Mouse (Mus musculus) gastrocnemius, adult 2 months (tissue): ENCODE measurements around the gene Ap2a2. TPM values are rescaled to one million over a fixed set of nuclear protein-coding genes. Genes with fewer than 3 reads are reported as not detected.
A peak's percentile ranks its signal among the peaks of the same experiment; 100 is the strongest.
"Not testable (repeated sequence)": the region's sequence is repeated elsewhere in the genome, so short reads cannot be mapped to it uniquely, and the experiment has no call there.

Experiments used
- DNase-seq: peaks from one replicate; pipeline ENCODE4 v3.0.0; 2022
- H3K27ac ChIP-seq: fragments of 200-600 bp; 2 replicates; pipeline ENCODE4 v1.8.1; 2022; ENCODE audit warnings: mild to moderate bottlenecking
- H3K4me3 ChIP-seq: fragments of 200-600 bp; 2 replicates; pipeline ENCODE4 v1.8.1; 2022; ENCODE audit warnings: mild to moderate bottlenecking, moderate library complexity
- CTCF ChIP-seq: fragments of 200-600 bp; IDR thresholded peaks from 2 replicates; pipeline ENCODE4 v1.8.1; 2022; ENCODE audit warnings: antibody characterized with exemption, mild to moderate bottlenecking, moderate library complexity
- intact Hi-C: fragments of 180-260 bp; cut with DNase I; formaldehyde crosslinking; loops from one replicate; pipeline ENCODE4 v1.15.1; 2025
- total RNA-seq, 2 experiments: library from RNA; stranded (reverse); gene quantifications; 2 replicates each; pipeline ENCODE4 v1.2.3; 2021

The Ap2a2 gene
- total RNA-seq, 2 experiments from 2014 or later = 52.2 to 52.9 TPM

DNA sequence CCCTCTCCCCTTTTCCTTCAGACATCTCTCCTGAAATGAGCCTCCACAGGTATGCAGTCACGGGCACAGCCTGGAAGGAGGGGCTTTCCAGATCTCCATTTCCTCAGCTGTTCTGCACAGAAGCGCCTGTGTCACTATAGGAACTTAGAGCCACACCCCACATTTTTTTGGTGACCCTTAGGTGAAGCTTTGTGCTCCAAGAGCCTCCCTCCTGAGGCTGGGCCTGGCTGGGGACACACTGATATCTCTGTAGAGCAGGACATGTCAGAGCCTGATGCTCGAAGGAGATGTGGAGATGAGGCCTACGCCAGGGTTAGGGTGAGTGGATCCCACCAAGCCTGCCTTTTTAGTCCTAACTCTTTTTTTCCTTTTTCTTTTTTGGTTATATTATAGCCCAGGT, 23.3 kb downstream of the Ap2a2 start:
- no peak for DNase-seq
- Histone ChIP-seq H3K27ac (no peak overlapping the region), H3K4me3 (no peak overlapping the region)
- intact Hi-C loops = no loop called here
- TF ChIP-seq CTCF = no peak

GRCm38 (mm10) chr7:141585881-141586280, 23.9 kb downstream of the Ap2a2 start:
- TF ChIP-seq CTCF = no peak

GRCm38 (mm10) chr7:141588890-141589289, 26.9 kb downstream of the Ap2a2 start:
- no peak overlapping the region for H3K27ac ChIP-seq
- no peak for TF ChIP-seq CTCF
- no peak for DNase-seq
- H3K4me3 ChIP-seq = no peak overlapping the region
- intact Hi-C loops = no loop called here

More at GRCm38 (mm10) chr7:141585881-141586280, 23.9 kb downstream of the Ap2a2 start:
- no peak for DNase-seq
- intact Hi-C loops = no loop called here
- Histone ChIP-seq H3K27ac (no peak overlapping the region), H3K4me3 (no peak overlapping the region)

DNA sequence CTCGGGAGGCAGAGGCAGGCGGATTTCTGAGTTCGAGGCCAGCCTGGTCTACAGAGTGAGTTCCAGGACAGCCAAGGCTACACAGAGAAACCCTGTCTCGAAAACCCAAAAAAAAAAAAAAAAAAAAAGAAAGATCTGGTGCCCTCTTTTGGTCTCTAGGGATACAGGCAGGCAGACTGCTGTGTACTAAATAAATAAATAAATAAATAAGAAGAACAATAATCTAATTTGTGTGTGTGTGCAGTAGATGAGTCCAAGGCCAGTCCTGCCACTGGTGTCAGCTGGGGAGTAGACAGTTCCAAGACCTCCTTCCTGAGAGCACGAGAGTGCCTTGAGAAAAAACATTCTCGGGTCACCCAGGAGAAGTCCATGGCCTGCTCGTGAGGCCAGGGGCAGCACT, 28.3 kb downstream of the Ap2a2 start:
- H3K4me3 ChIP-seq, H3K27ac ChIP-seq, DNase-seq, intact Hi-C loops: not testable (repeated sequence)

GRCm38 (mm10) chr7:141590959-141591358, 29.0 kb downstream of the Ap2a2 start:
- intact Hi-C loops = no loop called here
- TF ChIP-seq CTCF = no peak
- DNase-seq = no peak
- Histone ChIP-seq H3K4me3 (no peak overlapping the region), H3K27ac (no peak overlapping the region)

- no peak for DNase-seq
- intact Hi-C loops = no loop called here
- no peak for TF ChIP-seq CTCF
- Histone ChIP-seq H3K27ac (no peak overlapping the region), H3K4me3 (no peak overlapping the region)
Measured at GRCm38 (mm10) chr7:141592096-141592495, 30.1 kb downstream of the Ap2a2 start.

- Histone ChIP-seq H3K4me3 (no peak overlapping the region), H3K27ac (no peak overlapping the region)
- no peak for DNase-seq
- intact Hi-C loops = no loop called here
- TF ChIP-seq CTCF = no peak
Measured at GRCm38 (mm10) chr7:141593056-141593455, 31.1 kb downstream of the Ap2a2 start.

DNA sequence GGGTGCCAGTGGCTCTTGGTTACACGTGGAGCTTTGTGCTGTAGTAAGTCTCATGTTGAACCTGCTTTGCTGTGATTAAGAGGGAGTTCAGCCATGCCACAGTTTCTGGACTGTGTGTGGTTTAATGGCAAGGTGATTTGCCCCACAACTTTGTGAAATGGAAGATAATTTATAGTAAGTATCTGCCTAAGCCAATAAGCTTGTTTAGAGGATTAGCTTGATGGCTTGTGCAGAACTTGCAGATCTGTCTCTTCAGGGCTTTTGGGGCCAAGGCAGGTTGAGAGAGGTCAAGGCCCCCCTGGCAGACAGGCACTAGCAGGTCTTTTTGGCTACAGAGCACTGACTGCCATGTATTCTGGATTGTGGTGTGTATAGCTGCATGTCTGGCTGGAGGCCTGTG, 35.0 kb downstream of the Ap2a2 start:
- intact Hi-C loops = no loop called here
- Histone ChIP-seq H3K27ac (no peak overlapping the region), H3K4me3 (no peak overlapping the region)
- DNase-seq = no peak
- TF ChIP-seq CTCF = no peak

DNA sequence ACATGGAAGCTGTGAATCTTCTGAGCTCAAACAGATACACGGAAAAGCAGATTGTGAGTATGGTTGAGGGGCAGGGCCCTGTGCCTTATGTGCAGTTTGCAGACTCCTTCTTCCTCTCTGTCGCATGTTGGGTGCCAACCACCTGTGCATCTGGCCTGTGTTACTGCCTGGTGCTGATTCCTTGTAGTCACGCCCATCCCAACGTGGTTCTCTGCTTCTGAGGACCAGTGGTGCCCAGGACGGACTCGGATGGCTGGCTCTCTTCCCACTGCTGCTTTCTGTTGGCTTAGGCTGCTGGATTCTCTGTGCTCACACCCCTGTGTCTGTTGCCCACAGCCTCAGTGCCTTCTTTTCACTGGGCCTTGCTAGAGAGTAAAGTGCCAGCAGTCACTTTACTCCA, 35.6 kb downstream of the Ap2a2 start:
- Histone ChIP-seq H3K27ac (no peak overlapping the region), H3K4me3 (no peak overlapping the region)
- DNase-seq = no peak
- intact Hi-C loops = no loop called here
- TF ChIP-seq CTCF = no peak

- TF ChIP-seq CTCF = no peak
- intact Hi-C loops = no loop called here
- Histone ChIP-seq H3K27ac (no peak overlapping the region), H3K4me3 (no peak overlapping the region)
- no peak for DNase-seq
Measured at GRCm38 (mm10) chr7:141607717-141608116, 45.7 kb downstream of the Ap2a2 start.

- intact Hi-C loops = no loop called here
- no peak for DNase-seq
- TF ChIP-seq CTCF = no peak
- Histone ChIP-seq H3K27ac (no peak overlapping the region), H3K4me3 (no peak overlapping the region)
Measured at GRCm38 (mm10) chr7:141609719-141610514, 47.9 kb downstream of the Ap2a2 start.

GRCm38 (mm10) chr7:141611711-141612370, 49.9 kb downstream of the Ap2a2 start:
- no peak for TF ChIP-seq CTCF
- intact Hi-C loops = no loop called here
- Histone ChIP-seq H3K27ac (peak overlapping the region; percentile 51; the same call in 1 of the 2 replicates), H3K4me3 (no peak overlapping the region)
- DNase-seq = peak; percentile 49

DNA sequence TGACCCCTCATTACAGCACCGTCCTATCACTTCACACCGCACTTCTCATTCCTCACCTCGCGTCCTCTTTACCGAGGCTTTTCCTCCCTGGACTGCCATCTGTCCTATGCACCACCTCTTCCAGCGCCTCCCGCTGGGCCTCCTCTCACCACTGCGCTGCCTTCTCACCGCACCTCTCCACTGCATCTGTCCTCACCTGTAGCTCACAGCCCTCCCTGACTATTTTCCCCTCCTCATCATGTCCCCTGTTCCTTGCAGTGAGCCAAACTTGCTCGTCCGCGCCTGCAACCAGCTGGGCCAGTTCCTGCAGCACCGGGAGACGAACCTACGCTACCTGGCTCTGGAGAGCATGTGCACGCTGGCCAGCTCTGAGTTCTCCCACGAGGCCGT, 50.4 kb downstream of the Ap2a2 start:
- DNase-seq = no peak
- Histone ChIP-seq H3K4me3 (no peak overlapping the region), H3K27ac (peak overlapping the region; percentile 51; the same call in 1 of the 2 replicates)
- intact Hi-C loops = no loop called here
- TF ChIP-seq CTCF = no peak
